Mouse (Mus musculus): ENCODE data around the gene Tex2. TPM values are rescaled to one million over a fixed set of nuclear protein-coding genes. Genes with fewer than 3 reads are reported as not detected.
A peak's percentile ranks its signal among the peaks of the same experiment; 100 is the strongest.
"Not testable (repeated sequence)": the region's sequence is repeated elsewhere in the genome, so short reads cannot be mapped to it uniquely, and the experiment has no call there.

Tex2 gene
- total RNA-seq, 1 experiment, result 34.4 TPM

DNA sequence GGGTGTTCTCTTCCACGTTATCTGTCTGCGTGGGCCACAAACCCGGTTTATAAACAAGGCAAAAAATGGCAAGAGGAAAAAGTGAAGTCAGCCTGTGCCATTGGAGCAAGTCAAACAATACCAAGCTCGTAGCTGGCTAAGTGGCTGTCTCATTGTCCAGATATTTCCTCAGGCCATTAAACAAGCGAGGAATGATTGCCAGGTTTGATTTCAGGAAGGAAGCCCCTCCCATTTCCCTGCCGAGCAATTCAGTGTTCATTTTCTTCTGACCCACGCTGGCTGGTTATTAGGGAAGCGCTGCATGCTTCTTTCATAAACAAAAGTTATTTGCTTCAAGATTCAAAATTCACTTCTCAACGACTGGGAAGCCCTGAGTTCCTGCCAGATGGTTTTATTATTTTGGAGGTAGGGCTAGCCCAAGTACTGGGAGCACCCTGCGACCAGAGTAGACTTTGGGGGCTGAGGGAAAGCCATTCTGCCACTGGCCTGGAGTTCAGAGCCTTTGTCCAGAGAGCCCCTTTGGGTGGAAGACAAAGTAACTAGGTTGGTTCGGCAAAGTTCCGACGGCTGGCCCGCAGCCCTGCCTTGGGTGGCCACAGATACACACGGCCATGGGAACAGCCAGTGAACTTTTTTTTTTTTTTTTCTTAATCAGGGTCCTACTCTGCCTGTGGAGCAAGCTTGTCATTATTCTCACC, 46.5 kb upstream of the Tex2 start:
- H3K36me3 ChIP-seq (ENCODE audit: control insufficient read depth, insufficient read depth, low read length, poor library complexity, severe bottlenecking), result peaks cover 10% of the 10 kb centered on the region; the same call in 1 of the 2 replicates
- H3K9me3 ChIP-seq (ENCODE audit: control insufficient read depth, insufficient read depth, low read depth, low read length), result no peaks in the 10 kb centered on the region
- no peak overlapping the region; the same call in 1 of the 2 replicates for H3K27ac ChIP-seq (ENCODE audit: insufficient read depth, low read depth, low read length, poor library complexity, severe bottlenecking)
- no peak overlapping the region for H3K4me3 ChIP-seq (ENCODE audit: insufficient read depth in 1 of 2, low read depth in 1 of 2, low read length in 2 of 2, poor library complexity in 1 of 2, severe bottlenecking in 1 of 2)
- peak overlapping the region; percentile 25; the same call in 1 of the 2 replicates for H3K9ac ChIP-seq (ENCODE audit: insufficient read depth, low read depth, low read length, poor library complexity, severe bottlenecking)
- peaks cover 12 to 22% of the 10 kb centered on the region in 2 experiments; a peak in 3 of 4 replicates for H3K4me1 ChIP-seq (ENCODE audit: control insufficient read depth in 2 of 2, insufficient read depth in 2 of 2, low read length in 2 of 2, poor library complexity in 1 of 2)
- no peak for DNase-seq (ENCODE audit: low read depth, low spot score)
- TF ChIP-seq ZNF384 (IDR thresholded peaks at IDR 0.05; ENCODE audit: low read depth, low read length), result no peak
- no peak for TF ChIP-seq CHD2 (IDR thresholded peaks at IDR 0.05; ENCODE audit: low read depth, low read length)
- TF ChIP-seq HCFC1 (IDR thresholded peaks at IDR 0.05; ENCODE audit: borderline replicate concordance, insufficient read depth, low read length), result no peak
- TF ChIP-seq ZC3H11A (IDR thresholded peaks at IDR 0.05; ENCODE audit: borderline replicate concordance, low read depth, low read length), result no peak
- no peak for TF ChIP-seq MAFK (IDR thresholded peaks at IDR 0.05; ENCODE audit: insufficient read depth, low read depth, low read length)
- in situ Hi-C loops (cut with MboI; ENCODE audit: low sequenced_read_pairs in 2 of 2, unreplicated experiment in 2 of 2), result no loop called here

- no peak for DNase-seq (ENCODE audit: low read depth, low spot score)
- Histone ChIP-seq H3K9me3 (ENCODE audit: control insufficient read depth, insufficient read depth, low read depth, low read length) (no peaks in the 10 kb centered on the region), H3K4me3 (ENCODE audit: insufficient read depth in 1 of 2, low read depth in 1 of 2, low read length in 2 of 2, poor library complexity in 1 of 2, severe bottlenecking in 1 of 2) (peak overlapping the region; percentile 8 to 13; a peak in 2 of 4 replicates), H3K9ac (ENCODE audit: insufficient read depth, low read depth, low read length, poor library complexity, severe bottlenecking) (peak overlapping the region; percentile 55), H3K4me1 (ENCODE audit: control insufficient read depth in 2 of 2, insufficient read depth in 2 of 2, low read length in 2 of 2, poor library complexity in 1 of 2) (peaks cover 5 to 14% of the 10 kb centered on the region in 2 experiments; a peak in 3 of 4 replicates), H3K36me3 (ENCODE audit: control insufficient read depth, insufficient read depth, low read length, poor library complexity, severe bottlenecking) (peaks cover 10% of the 10 kb centered on the region; the same call in 1 of the 2 replicates), H3K27ac (ENCODE audit: insufficient read depth, low read depth, low read length, poor library complexity, severe bottlenecking) (0 out of 2 replicates have a peak overlapping the region, but pooled peaks have one; percentile 24)
- TF ChIP-seq MAFK (IDR thresholded peaks at IDR 0.05; ENCODE audit: insufficient read depth, low read depth, low read length) (no peak), ZNF384 (IDR thresholded peaks at IDR 0.05; ENCODE audit: low read depth, low read length) (no peak), CHD2 (IDR thresholded peaks at IDR 0.05; ENCODE audit: low read depth, low read length) (no peak), ZC3H11A (IDR thresholded peaks at IDR 0.05; ENCODE audit: borderline replicate concordance, low read depth, low read length) (no peak), HCFC1 (IDR thresholded peaks at IDR 0.05; ENCODE audit: borderline replicate concordance, insufficient read depth, low read length) (no peak)
- in situ Hi-C loops (cut with MboI; ENCODE audit: low sequenced_read_pairs in 2 of 2, unreplicated experiment in 2 of 2), result no loop called here
These were observed 45.0 kb upstream of the Tex2 start for GRCm38 (mm10) chr11:106658051-106658880.

- H3K36me3 ChIP-seq (ENCODE audit: control insufficient read depth, insufficient read depth, low read length, poor library complexity, severe bottlenecking); H3K9ac ChIP-seq (ENCODE audit: insufficient read depth, low read depth, low read length, poor library complexity, severe bottlenecking); H3K9me3 ChIP-seq (ENCODE audit: control insufficient read depth, insufficient read depth, low read depth, low read length); in situ Hi-C loops (cut with MboI; ENCODE audit: low sequenced_read_pairs in 2 of 2, unreplicated experiment in 2 of 2); H3K27ac ChIP-seq (ENCODE audit: insufficient read depth, low read depth, low read length, poor library complexity, severe bottlenecking); DNase-seq (ENCODE audit: low read depth, low spot score); H3K4me3 ChIP-seq (ENCODE audit: insufficient read depth in 1 of 2, low read depth in 1 of 2, low read length in 2 of 2, poor library complexity in 1 of 2, severe bottlenecking in 1 of 2): not testable (repeated sequence)
- H3K4me1 ChIP-seq (ENCODE audit: control insufficient read depth in 2 of 2, insufficient read depth in 2 of 2, low read length in 2 of 2, poor library complexity in 1 of 2), result peaks cover 5 to 14% of the 10 kb centered on the region in 2 experiments; a peak in 3 of 4 replicates
These were observed 43.8 kb upstream of the Tex2 start for GRCm38 (mm10) chr11:106656896-106657498.

DNA sequence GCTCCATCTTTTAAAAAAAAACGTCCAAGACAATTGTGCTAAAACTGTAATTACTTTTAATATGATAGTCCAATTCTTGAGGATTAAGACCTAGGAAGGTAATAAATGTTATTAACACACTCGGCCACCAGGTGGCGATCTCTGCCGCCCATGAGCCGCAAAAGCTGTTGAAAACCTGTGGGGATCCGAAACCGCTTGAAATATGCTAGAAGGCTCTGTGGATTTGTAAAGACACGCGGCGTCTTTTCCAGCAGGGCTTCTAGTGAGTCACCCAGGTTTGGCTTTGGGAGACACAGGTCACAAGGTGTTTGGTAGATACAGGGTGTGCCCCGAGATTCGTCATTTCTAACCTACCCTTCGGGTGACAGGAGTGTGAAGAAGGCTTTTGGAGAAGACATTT, 35.1 kb upstream of the Tex2 start:
- H3K27ac ChIP-seq (ENCODE audit: insufficient read depth, low read depth, low read length, poor library complexity, severe bottlenecking), result no peak overlapping the region
- H3K36me3 ChIP-seq (ENCODE audit: control insufficient read depth, insufficient read depth, low read length, poor library complexity, severe bottlenecking), result no peaks in the 10 kb centered on the region
- no peak overlapping the region for H3K4me3 ChIP-seq (ENCODE audit: insufficient read depth in 1 of 2, low read depth in 1 of 2, low read length in 2 of 2, poor library complexity in 1 of 2, severe bottlenecking in 1 of 2)
- in situ Hi-C loops (cut with MboI; ENCODE audit: low sequenced_read_pairs in 2 of 2, unreplicated experiment in 2 of 2), result loop anchor here (5.0 to 10.0 kb wide), 2 partner anchors 94 to 96 kb away; no protein-coding TSS in a partner anchor
- no peaks in the 10 kb centered on the region for H3K9me3 ChIP-seq (ENCODE audit: control insufficient read depth, insufficient read depth, low read depth, low read length)
- TF ChIP-seq ZC3H11A (IDR thresholded peaks at IDR 0.05; ENCODE audit: borderline replicate concordance, low read depth, low read length) (peak; percentile 93), CHD2 (IDR thresholded peaks at IDR 0.05; ENCODE audit: low read depth, low read length) (no peak), HCFC1 (IDR thresholded peaks at IDR 0.05; ENCODE audit: borderline replicate concordance, insufficient read depth, low read length) (no peak), MAFK (IDR thresholded peaks at IDR 0.05; ENCODE audit: insufficient read depth, low read depth, low read length) (no peak)
- DNase-seq (ENCODE audit: low read depth, low spot score), result no peak
- H3K9ac ChIP-seq (ENCODE audit: insufficient read depth, low read depth, low read length, poor library complexity, severe bottlenecking), result no peak overlapping the region
- 0 out of 4 replicates have a peak, but pooled peaks cover 2% of the 10 kb centered on the region in 2 experiments for H3K4me1 ChIP-seq (ENCODE audit: control insufficient read depth in 2 of 2, insufficient read depth in 2 of 2, low read length in 2 of 2, poor library complexity in 1 of 2)
